Mouse (Mus musculus): Measurements from ENCODE around the gene Tfpi. TPM values are rescaled to one million over a fixed set of nuclear protein-coding genes. Genes with fewer than 3 reads are reported as not detected.
"Not testable (repeated sequence)": the region's sequence is repeated elsewhere in the genome, so short reads cannot be mapped to it uniquely, and the experiment has no call there.

Tfpi gene
- polyA plus RNA-seq, 1 experiment: 4.6 TPM

GRCm38 (mm10) chr2:84409796-84410592, 66.6 kb downstream of the Tfpi start:
- no peaks in the 10 kb centered on the region for H3K4me1 ChIP-seq (ENCODE audit: control insufficient read depth, insufficient read depth, low read length)
- no peak overlapping the region for H3K4me3 ChIP-seq (ENCODE audit: insufficient read depth, low read length)
- no peak overlapping the region for H3K27ac ChIP-seq (ENCODE audit: insufficient read depth, low read length)
- TF ChIP-seq POLR2A (IDR thresholded peaks at IDR 0.05; ENCODE audit: extremely low read depth, insufficient read depth, low read length) (no peak), CTCF (IDR thresholded peaks at IDR 0.05; ENCODE audit: extremely low read depth, insufficient read depth, low read length) (no peak)

- TF ChIP-seq POLR2A (IDR thresholded peaks at IDR 0.05; ENCODE audit: extremely low read depth, insufficient read depth, low read length) (no peak), CTCF (IDR thresholded peaks at IDR 0.05; ENCODE audit: extremely low read depth, insufficient read depth, low read length) (no peak)
- H3K4me3 ChIP-seq (ENCODE audit: insufficient read depth, low read length): no peak overlapping the region
- no peak overlapping the region for H3K27ac ChIP-seq (ENCODE audit: insufficient read depth, low read length)
- H3K4me1 ChIP-seq (ENCODE audit: control insufficient read depth, insufficient read depth, low read length): no peaks in the 10 kb centered on the region; the same call in 1 of the 2 replicates
These were observed 71.7 kb downstream of the Tfpi start for GRCm38 (mm10) chr2:84404834-84405233.

GRCm38 (mm10) chr2:84402713-84403112, 73.9 kb downstream of the Tfpi start:
- Histone ChIP-seq H3K4me1 (ENCODE audit: control insufficient read depth, insufficient read depth, low read length) (no peaks in the 10 kb centered on the region; the same call in 1 of the 2 replicates), H3K4me3 (ENCODE audit: insufficient read depth, low read length) (no peak overlapping the region), H3K27ac (ENCODE audit: insufficient read depth, low read length) (no peak overlapping the region)
- TF ChIP-seq CTCF (IDR thresholded peaks at IDR 0.05; ENCODE audit: extremely low read depth, insufficient read depth, low read length) (no peak), POLR2A (IDR thresholded peaks at IDR 0.05; ENCODE audit: extremely low read depth, insufficient read depth, low read length) (no peak)

GRCm38 (mm10) chr2:84396557-84396956, 80.0 kb downstream of the Tfpi start:
- Histone ChIP-seq H3K4me1 (ENCODE audit: control insufficient read depth, insufficient read depth, low read length) (no peaks in the 10 kb centered on the region; the same call in 1 of the 2 replicates), H3K4me3 (ENCODE audit: insufficient read depth, low read length) (no peak overlapping the region), H3K27ac (ENCODE audit: insufficient read depth, low read length) (no peak overlapping the region)
- TF ChIP-seq POLR2A (IDR thresholded peaks at IDR 0.05; ENCODE audit: extremely low read depth, insufficient read depth, low read length) (no peak), CTCF (IDR thresholded peaks at IDR 0.05; ENCODE audit: extremely low read depth, insufficient read depth, low read length) (no peak)

GRCm38 (mm10) chr2:84393236-84393635, 83.3 kb downstream of the Tfpi start:
- TF ChIP-seq CTCF (IDR thresholded peaks at IDR 0.05; ENCODE audit: extremely low read depth, insufficient read depth, low read length) (no peak), POLR2A (IDR thresholded peaks at IDR 0.05; ENCODE audit: extremely low read depth, insufficient read depth, low read length) (no peak)
- H3K4me3 ChIP-seq (ENCODE audit: insufficient read depth, low read length): no peak overlapping the region
- no peak overlapping the region for H3K27ac ChIP-seq (ENCODE audit: insufficient read depth, low read length)
- no peaks in the 10 kb centered on the region; the same call in 1 of the 2 replicates for H3K4me1 ChIP-seq (ENCODE audit: control insufficient read depth, insufficient read depth, low read length)

- TF ChIP-seq POLR2A (IDR thresholded peaks at IDR 0.05; ENCODE audit: extremely low read depth, insufficient read depth, low read length) (no peak), CTCF (IDR thresholded peaks at IDR 0.05; ENCODE audit: extremely low read depth, insufficient read depth, low read length) (no peak)
- H3K4me3 ChIP-seq (ENCODE audit: insufficient read depth, low read length): no peak overlapping the region
- no peak overlapping the region for H3K27ac ChIP-seq (ENCODE audit: insufficient read depth, low read length)
- H3K4me1 ChIP-seq (ENCODE audit: control insufficient read depth, insufficient read depth, low read length): no peaks in the 10 kb centered on the region
These were observed 87.5 kb downstream of the Tfpi start for GRCm38 (mm10) chr2:84389075-84389474.

- not testable (repeated sequence) for H3K4me3 ChIP-seq (ENCODE audit: insufficient read depth, low read length); H3K4me1 ChIP-seq (ENCODE audit: control insufficient read depth, insufficient read depth, low read length); H3K27ac ChIP-seq (ENCODE audit: insufficient read depth, low read length)
These were observed 88.0 kb downstream of the Tfpi start for GRCm38 (mm10) chr2:84388537-84388936.

GRCm38 (mm10) chr2:84388023-84388416, 88.6 kb downstream of the Tfpi start:
- Histone ChIP-seq H3K4me3 (ENCODE audit: insufficient read depth, low read length) (no peak overlapping the region), H3K4me1 (ENCODE audit: control insufficient read depth, insufficient read depth, low read length) (no peaks in the 10 kb centered on the region), H3K27ac (ENCODE audit: insufficient read depth, low read length) (no peak overlapping the region)
- TF ChIP-seq POLR2A (IDR thresholded peaks at IDR 0.05; ENCODE audit: extremely low read depth, insufficient read depth, low read length) (no peak), CTCF (IDR thresholded peaks at IDR 0.05; ENCODE audit: extremely low read depth, insufficient read depth, low read length) (no peak)

GRCm38 (mm10) chr2:84387394-84388022, 89.1 kb downstream of the Tfpi start:
- no peak overlapping the region for H3K4me3 ChIP-seq (ENCODE audit: insufficient read depth, low read length)
- H3K4me1 ChIP-seq (ENCODE audit: control insufficient read depth, insufficient read depth, low read length): no peaks in the 10 kb centered on the region
- no peak for TF ChIP-seq CTCF (IDR thresholded peaks at IDR 0.05; ENCODE audit: extremely low read depth, insufficient read depth, low read length)
- no peak for TF ChIP-seq POLR2A (IDR thresholded peaks at IDR 0.05; ENCODE audit: extremely low read depth, insufficient read depth, low read length)
- no peak overlapping the region for H3K27ac ChIP-seq (ENCODE audit: insufficient read depth, low read length)

Data from cortical plate, adult 2 months (tissue).